Mouse (Mus musculus) telencephalon, adult 2 months (tissue): ENCODE data around the gene Cp.
"Not testable (repeated sequence)": the region's sequence is repeated elsewhere in the genome, so short reads cannot be mapped to it uniquely, and the experiment has no call there.

Source experiments
- DNase-seq: peaks from one replicate; pipeline ENCODE4 v3.0.0-alpha.2; 2011; ENCODE audit warnings: low read depth, low spot score

Gene Cp

GRCm38 (mm10) chr3:20007275-20007674 lies 50.4 kb downstream of the Cp start:
- no peak for DNase-seq

GRCm38 (mm10) chr3:20007759-20008158 lies 50.9 kb downstream of the Cp start:
- no peak for DNase-seq

- no peak for DNase-seq
These were observed 53.6 kb downstream of the Cp start for GRCm38 (mm10) chr3:20010464-20010863.

- DNase-seq, result not testable (repeated sequence)
These were observed 54.1 kb downstream of the Cp start for GRCm38 (mm10) chr3:20010905-20011304.

GRCm38 (mm10) chr3:20014454-20014853 lies 57.6 kb downstream of the Cp start:
- DNase-seq, result no peak

- no peak for DNase-seq
These were observed 61.2 kb downstream of the Cp start for GRCm38 (mm10) chr3:20018076-20018475.

- no peak for DNase-seq
These were observed 67.0 kb downstream of the Cp start for GRCm38 (mm10) chr3:20023832-20024231.

GRCm38 (mm10) chr3:20026481-20026880 lies 69.6 kb downstream of the Cp start:
- no peak for DNase-seq

- peak; percentile 65 for DNase-seq
These were observed 70.3 kb downstream of the Cp start for GRCm38 (mm10) chr3:20026996-20027689.

- no peak for DNase-seq
These were observed 70.9 kb downstream of the Cp start for GRCm38 (mm10) chr3:20027788-20028187.

GRCm38 (mm10) chr3:20028640-20029039 lies 71.8 kb downstream of the Cp start:
- DNase-seq, result no peak

GRCm38 (mm10) chr3:20030807-20031206 lies 74.0 kb downstream of the Cp start:
- DNase-seq, result no peak

- DNase-seq, result no peak
These were observed 77.2 kb downstream of the Cp start for GRCm38 (mm10) chr3:20033761-20034718.

GRCm38 (mm10) chr3:20034719-20035404 lies 78.0 kb downstream of the Cp start, which contains the start of gene Hps3:
Gene Hps3 (minus strand): TSS chr3:20035315.
- peak; percentile 89 for DNase-seq

- DNase-seq, result no peak
These were observed 79.2 kb downstream of the Cp start for GRCm38 (mm10) chr3:20036069-20036468.

- not testable (repeated sequence) for DNase-seq
These were observed 84.6 kb downstream of the Cp start for GRCm38 (mm10) chr3:20041461-20041860.

- DNase-seq, result not testable (repeated sequence)
These were observed 87.9 kb downstream of the Cp start for GRCm38 (mm10) chr3:20044736-20045135.

GRCm38 (mm10) chr3:20057306-20058196 lies 100.7 kb downstream of the Cp start, which contains the start of gene Hltf:
Gene Hltf (plus strand): TSS chr3:20057811.
- peak; percentile 95 for DNase-seq

GRCm38 (mm10) chr3:20058197-20058541 lies 101.3 kb downstream of the Cp start:
- DNase-seq, result no peak
